Mouse (Mus musculus) lung, postnatal 4 days (tissue): ENCODE data around the gene Tspo2.

Source experiments
- DNase-seq, 2 experiments: peaks; one replicate each; pipeline ENCODE4 v3.0.0; 2021

Gene Tspo2

GRCm38 (mm10) chr17:48450666-48451352 is 513 bp downstream of the Tspo2 start:
- no peak for DNase-seq

- no peak for DNase-seq
These were observed 3.6 kb downstream of the Tspo2 start for GRCm38 (mm10) chr17:48447675-48448074.

DNA sequence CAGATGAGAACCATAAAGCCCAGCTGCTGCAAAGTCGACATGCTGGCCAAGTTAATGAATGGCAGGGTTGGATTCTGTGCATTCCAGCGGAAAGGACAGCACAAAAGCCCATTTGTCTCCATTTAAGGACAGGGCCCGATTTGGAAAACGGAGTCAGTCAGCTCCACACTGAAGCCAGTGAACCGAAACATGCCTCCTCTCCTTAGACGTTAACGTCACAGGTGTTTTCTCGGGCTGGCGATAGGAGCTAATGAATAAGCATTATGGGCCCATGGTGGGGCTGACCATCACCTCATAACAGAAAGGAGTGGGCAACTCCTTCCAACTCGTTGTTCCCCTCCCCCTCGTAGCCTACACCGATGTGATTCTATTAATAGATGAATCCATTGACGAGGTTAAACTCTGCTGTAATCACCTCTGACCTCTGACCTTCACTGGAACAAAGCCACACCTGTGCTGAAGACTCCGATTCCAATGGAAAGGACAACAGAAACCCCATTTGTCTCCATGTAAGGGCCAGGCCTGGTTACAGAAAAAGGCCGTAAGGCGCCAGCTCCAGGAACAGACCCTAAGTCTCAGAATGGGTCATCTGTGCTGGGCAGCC is 7.7 kb downstream of the Tspo2 start:
- DNase-seq, result no peak

DNA sequence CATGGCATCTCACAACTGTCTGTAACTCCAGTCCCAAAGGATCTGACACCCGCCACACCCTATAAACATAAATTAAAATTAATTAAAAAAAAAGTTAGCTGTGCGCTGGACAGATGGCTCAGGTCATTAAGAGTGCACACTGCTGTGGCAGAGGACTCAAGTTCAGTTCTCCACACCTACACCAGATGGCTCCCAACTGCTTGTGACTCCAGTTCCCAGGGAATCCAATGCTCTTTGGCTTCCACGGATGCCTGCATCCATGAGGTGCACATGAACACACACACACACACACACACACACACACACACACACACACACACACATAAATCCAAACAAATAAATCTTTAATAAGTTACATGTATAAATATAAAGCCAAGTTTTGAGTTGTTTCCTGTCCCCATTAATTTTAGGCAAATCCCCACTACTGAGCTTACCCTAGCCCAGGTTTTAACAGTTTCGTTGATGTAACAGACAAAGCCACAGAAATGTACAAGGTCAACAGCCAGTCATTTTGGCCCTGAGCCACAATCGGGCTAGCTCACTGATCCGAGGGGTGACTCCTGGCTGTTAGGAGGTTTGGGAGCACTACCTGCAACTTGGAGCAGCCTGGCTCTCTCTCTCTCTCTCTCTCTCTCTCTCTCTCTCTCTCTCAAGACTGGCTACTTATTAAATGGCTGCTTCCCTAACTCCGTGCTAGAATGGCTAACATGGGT is 8.4 kb downstream of the Tspo2 start:
- DNase-seq, result no peak

GRCm38 (mm10) chr17:48437421-48437911 is 13.9 kb downstream of the Tspo2 start:
- DNase-seq, result no peak

DNA sequence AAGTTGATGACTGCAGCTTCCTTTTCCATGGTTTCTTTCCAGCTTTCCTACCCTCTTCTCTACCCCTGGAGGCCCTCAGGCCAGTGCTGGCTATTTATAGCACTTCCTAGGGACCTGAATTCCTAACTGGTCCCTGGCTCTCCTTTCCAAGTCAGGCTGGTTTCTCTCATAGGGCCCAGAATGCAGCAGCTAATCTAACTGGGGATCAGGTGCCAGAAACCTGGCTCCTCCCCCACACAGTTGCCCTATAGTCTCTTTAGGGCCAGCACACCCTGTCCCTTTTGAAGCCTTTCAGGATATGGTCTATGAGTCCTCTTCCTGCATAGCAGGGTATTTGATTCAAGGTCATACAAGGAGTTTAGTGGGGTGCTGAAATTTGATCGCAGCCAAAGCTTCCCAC is 14.8 kb downstream of the Tspo2 start:
- DNase-seq, result no peak

GRCm38 (mm10) chr17:48434479-48434878 is 16.8 kb downstream of the Tspo2 start:
- DNase-seq, result no peak

GRCm38 (mm10) chr17:48433689-48434330 is 17.5 kb downstream of the Tspo2 start:
- no peak for DNase-seq

GRCm38 (mm10) chr17:48433006-48433655 is 18.2 kb downstream of the Tspo2 start:
- DNase-seq, result no peak

- peak in 1 of 2 experiments; percentile 42 for DNase-seq
These were observed 19.0 kb downstream of the Tspo2 start, which contains the start of gene Apobec2 for GRCm38 (mm10) chr17:48432158-48432980. TSS of gene Apobec2 (minus strand) at chr17:48432930.

DNA sequence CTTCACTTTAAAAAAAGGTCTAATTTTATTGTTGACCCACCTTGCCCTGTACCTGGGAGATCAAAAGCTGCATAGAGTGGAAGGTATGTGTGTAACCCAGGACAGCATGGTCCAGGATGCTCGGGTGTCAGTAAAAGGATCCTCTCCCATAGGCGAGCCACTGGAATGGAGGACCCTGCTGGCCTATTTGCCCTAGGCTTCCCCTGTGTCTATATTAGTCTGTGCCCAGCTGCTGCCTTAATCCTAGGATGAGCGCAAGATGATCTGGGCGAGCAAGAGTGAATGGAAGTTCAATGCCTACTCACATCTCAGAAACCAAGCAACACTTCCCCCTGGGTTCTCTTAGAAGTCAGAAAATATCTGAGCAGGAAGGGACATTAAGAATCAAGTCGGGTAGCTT is 20.3 kb downstream of the Tspo2 start:
- DNase-seq, result no peak

DNA sequence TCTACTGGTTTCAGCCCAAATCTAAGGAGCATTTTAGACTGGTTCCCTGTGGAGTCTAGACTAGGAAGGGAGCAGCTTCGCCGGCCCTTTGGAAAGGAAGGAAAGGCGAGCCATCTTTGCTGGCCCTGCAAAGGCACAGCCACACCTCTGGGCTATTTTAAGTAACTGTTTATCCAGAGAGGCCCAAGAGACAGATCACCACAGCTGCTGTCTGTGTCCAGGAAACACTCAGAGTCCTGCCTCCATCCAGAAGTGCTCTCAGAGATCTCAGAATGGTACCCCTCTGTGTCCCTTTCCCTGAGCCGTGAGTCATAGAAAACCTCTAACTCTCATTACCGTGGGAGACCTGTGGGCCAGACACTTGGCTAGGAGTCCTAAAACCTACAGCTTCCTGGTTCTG is 20.9 kb downstream of the Tspo2 start:
- peak; percentile 26 to 49 for DNase-seq

- peak; percentile 32 to 52 for DNase-seq
These were observed 23.3 kb downstream of the Tspo2 start for GRCm38 (mm10) chr17:48427852-48428530.

DNA sequence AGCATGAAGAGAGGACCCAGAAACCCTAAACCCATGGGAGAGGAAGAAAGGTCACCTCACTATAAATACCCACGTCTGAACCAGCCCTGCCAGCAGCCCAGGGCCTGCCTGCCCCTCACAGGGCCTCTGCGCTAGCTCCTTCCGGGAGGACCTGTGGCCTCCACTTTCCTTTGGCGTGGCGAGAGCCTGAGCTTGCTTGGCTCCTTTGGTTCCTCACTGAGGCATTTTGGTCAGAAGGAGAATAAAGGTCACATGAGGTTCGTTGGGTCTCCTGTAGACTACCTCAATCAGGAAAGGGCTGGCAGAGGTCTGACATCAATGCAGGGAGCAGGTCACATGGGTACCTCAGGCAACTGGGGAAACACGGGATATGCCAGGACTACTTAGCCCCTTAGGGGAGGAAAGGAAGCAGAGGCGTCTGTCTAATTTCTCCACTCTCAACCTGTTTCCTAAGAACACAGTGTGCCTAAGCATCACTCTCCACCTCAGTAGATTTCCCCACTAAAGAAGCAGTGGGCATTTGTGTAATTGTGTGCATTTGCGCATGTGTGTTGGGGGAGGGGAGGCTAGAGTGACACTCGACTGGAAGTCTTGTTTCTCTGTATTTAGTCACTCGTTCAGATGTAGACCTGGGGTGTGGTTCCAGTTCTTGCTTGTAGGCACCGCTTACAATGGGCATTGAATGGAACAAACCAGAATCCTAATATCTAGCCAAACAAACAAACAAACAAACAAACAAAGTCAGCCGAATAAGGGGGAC is 24.2 kb downstream of the Tspo2 start:
- peak; percentile 24 to 43 for DNase-seq

DNA sequence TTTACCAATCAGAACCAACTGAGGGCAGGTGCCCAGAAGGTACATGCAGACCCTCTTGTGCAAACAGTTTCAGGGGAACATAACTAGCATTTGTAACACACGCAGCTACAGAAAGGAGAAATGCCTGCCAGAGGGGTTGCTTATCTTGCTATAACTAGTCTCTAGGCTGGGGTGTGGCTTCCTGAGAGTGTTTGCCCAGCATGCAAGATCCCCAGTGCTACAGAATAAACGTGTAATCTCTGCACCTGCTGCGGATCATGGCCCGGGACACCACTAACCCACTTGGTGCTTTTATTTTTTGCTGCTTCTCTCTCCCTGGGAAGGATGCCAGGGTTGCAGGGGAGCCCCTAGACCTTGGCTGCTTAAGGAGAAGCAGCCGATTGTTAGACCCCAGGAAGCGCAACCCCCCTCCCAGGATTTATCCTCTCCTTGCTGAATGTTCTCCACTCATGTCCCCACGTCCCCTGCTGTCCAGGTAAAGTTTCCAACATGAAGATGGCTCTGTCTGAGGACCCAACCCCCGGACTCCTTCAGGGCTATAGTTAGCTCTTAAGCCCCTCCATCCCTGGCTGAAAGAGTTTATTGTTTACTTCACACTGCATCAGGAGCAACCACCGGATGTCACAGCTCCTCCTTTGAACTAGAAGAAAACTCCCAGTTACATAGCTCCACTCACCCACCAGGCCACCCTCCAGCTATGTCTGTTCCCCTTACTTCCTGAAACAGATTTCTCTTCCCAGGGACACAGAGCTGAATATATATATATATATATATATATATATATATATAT is 25.3 kb downstream of the Tspo2 start:
- peak; percentile 40 to 41 for DNase-seq

- DNase-seq, result no peak
These were observed 27.1 kb downstream of the Tspo2 start for GRCm38 (mm10) chr17:48424237-48424636.

DNA sequence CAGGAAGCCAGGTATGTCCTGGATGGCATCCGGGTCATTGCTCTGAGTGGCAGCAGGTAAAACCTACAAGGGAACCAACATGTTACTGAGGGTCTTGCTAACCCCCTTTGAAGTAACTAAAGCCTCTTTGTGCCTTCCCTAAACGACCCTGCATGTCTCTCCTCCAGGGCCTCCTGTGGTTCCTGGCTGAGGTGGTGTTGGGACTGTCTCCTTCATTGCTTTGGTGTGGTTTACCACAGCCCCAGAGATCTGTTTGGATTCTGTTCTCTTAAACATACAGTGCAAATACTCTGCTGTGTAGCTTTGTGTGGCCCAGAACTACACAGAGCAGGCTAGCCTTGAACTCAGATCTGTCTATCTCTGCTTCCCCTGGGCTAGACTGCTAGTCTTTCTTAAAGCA is 31.8 kb downstream of the Tspo2 start:
- DNase-seq, result no peak

DNA sequence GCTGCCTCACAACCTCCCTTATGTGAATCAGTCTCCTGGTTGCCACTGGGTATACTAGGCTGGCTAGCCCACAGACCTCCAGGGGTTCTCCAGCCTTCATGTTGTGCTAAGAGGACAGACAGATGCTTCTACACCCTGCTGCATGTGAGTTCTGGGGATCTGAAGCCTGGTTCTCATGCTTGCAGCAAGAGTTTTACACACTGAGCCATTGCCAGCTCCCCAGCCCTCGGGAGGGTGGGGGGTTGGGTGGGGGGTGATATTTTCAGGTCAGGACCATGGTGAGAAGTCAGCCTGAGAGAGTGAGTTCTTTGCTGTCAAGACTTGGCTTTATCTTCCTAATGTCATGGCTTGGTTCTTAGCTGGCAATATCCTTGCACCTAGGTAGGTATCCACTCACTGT is 32.5 kb downstream of the Tspo2 start:
- DNase-seq, result no peak

GRCm38 (mm10) chr17:48418174-48418573 is 33.1 kb downstream of the Tspo2 start:
- peak; percentile 30 to 34 for DNase-seq

DNA sequence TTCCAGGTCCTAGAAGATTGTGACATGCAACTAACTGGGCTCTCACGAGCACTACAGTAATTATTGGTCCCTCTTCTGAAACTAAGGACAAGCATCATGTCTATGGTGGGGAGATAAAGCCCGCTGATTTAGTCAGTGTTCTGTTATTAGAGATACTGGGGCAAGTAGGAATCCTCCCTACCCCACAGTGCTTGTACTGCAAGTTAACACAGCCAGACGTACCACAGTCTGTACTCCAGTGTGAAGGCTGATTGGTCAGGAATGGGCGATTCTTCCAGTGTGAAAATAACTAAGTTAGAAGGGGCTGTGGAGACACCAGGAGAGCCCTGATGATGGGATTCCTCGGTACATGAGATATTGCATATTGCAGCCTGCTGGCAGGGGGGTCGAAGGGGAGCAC is 33.8 kb downstream of the Tspo2 start:
- DNase-seq, result no peak
